Mouse (Mus musculus) kidney, adult 9 months (tissue): ENCODE measurements around the gene Nudt10.
"Not testable (repeated sequence)": the region's sequence is repeated elsewhere in the genome, so short reads cannot be mapped to it uniquely, and the experiment has no call there.

Source experiments
- DNase-seq: peaks from one replicate; pipeline ENCODE4 v3.0.0; 2022

Nudt10 gene

DNA sequence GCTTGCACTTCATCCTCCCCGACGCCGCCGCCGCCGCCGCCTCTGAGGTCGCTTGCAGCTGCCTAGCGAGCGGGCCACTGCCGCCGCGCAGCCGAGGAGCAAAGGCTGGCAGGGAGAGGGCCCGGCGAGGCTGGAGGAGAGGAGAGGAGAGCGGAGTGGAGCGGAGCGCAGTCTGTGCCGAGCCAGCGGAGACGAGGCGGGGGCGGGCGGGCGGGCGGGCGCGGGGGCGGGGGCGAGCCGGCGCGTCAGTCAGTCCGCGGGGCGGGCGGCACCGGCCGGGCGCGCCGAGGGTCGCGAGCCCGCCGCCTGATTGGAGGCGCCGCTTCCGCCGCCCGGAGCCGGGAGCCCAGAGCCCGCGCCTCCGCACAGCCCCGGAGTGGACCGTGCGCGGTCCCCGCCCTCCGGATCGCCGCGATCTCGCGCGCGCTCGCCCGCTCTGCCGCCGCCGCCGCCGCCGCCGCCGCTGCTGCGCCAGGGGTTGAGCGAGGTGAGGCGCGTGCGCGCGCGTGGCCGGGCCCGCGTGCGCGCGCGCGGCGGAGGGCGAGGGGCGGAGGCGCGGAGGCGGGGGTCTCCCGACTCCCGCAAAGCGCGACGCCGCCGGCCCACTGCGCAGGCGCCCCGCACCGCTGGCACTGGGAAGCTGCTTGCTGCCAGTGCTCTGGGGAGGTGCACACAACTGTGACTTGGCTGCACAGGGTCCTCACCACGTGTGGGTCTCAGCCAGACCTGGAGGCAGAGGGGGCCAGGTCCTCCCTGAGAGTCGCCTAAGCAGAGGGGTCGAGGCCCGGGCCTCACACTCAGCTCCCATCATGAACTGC is at the start of gene Nudt10:
TSS of gene Nudt10 (minus strand) at position 193 of the 818 bp plus-strand sequence.
- peak; percentile 2 for DNase-seq

DNA sequence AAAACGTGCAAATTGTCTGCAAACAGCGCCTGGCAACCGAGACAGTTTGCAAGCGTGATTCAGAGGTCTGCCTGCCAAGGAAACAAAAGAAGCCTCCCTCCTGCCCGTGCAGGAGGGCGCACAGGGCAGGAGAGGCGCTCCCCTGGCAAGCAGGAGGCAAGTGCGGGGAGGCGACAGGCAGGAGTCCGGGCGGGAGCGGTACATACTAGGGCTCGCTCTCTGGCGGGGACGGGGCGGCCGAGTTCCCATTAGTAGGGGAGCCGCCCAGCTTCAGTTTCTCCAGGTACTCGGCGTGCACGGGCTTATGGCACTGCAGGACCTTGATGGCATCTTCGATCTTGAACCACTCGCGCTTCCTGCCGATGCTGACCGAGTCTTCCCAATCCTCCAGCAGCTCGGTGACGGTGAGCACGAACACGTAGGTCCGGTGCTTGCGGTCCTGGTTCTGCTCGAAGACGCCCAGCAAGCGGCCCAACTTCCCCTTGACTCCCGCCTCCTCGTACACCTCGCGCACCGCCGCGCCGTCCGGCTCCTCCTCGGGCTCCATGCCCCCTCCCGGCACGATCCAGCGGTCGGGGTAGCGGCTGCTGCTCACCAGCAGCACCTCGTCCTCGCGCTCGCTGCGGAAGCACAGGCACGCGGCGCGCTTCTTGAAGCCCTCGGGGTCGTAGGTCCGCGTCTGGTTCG is 536 bp downstream of the Nudt10 start:
- DNase-seq = not testable (repeated sequence)

DNA sequence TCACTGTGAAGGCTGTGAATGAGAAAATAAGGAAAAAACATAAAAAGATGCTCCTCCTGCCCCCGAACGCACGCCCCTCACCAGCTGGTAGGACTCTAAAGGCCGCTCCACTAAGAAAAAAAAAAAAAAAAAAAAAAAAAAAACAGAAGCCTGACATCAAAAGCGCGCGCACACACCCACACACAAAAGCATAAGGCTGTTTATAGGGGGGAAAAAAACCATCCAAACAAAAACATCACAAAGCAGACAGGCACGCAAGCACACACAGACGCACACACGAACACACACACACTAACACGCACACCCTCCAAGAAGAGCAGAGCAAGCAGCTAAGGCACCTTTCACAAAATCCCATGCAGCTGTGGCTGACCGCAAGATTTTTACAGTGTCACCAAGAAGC is 1.1 kb downstream of the Nudt10 start:
- no peak for DNase-seq
